Mouse (Mus musculus): ENCODE measurements around the gene P2ry10b. TPM values are rescaled to one million over a fixed set of nuclear protein-coding genes. Genes with fewer than 3 reads are reported as not detected.

P2ry10b gene
- 0.25 and 0.29 TPM in 2 replicates for polyA plus RNA-seq (2016; fragmentation: Nextera tagmentation; extraction: Ambion mirVana)

DNA sequence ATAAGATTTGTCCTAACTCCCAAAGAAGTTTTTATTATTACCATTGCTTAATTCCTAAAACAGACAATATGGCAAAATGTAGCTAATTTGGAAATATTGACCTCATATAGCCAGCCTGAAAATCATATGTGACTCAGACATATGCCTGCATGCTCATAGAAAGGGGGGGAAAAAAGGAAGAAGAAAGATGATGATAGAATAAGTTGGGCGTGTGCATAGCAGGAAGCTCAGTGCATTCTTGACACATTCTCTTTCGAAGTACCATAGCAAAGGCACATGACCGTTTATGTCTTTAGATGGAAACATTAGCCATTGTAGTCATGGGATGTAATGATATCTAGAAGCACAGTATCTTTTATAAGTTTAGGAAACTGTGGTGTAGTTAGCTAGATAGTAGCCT lies at the start of gene P2ry10b:
Gene P2ry10b (plus strand): TSS at position 247 of the 400 bp plus-strand sequence.
- no peak within 1 kb of the TSS for H3K4me3 ChIP-seq
- H3K27me3 ChIP-seq (ENCODE audit: poor library complexity, severe bottlenecking), result peaks cover 42% of the 10 kb centered on the region

DNA sequence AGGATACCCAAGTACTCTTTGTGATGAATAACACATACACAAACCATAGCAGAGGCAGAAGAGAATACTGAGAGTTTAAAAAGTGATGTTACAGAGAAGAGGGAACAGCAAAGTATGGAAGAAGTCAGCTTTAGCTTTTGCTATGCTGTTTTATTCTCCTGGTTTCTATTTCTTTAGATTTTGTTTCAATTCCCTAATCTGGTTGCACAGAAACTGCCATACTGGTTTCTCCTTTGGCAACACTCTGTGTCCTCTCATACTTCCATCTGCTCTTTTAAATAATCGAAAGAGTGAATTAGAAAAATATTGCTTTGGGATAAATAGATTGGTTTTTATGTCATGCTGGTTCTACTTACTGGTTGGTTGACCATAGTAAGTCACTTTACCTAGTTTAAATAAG lies 32.4 kb upstream of the P2ry10b start:
- H3K9me3 ChIP-seq, result no peaks in the 10 kb centered on the region

More for the DNA sequence above, at the start of gene P2ry10b:
- DNase-seq (ENCODE audit: extremely low spot score, low spot score), result no peak
- whole genome bisulfite sequencing, result 93% methylated on average over 3 of the region's 3 CpGs
- no peaks in the 10 kb centered on the region for H3K36me3 ChIP-seq (replicated peaks)
- H3K27ac ChIP-seq, result no peak within 1 kb of the TSS
- H3K4me1 ChIP-seq, result peaks cover 6% of the 10 kb centered on the region; the same call in 1 of the 2 replicates
- H3K9me3 ChIP-seq, result no peaks in the 10 kb centered on the region

DNA sequence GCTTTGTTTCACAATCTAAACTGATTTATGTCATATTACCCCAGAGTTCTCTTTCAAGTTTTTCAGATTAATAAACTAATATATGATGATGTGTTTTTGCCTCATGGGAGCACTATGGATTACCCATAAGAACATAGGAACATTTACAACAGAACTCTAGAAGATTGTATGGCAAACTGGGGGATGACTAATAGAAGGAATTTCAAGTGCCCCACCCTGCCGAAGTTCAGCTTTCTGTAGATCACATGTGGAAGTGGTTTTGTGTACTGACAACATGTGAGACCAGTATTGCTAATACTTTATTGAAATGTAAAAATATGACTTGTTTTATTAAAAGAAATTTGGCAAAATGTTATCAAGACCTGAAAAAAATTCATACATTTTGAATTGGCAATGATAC lies 31.7 kb upstream of the P2ry10b start:
- peaks cover 7% of the 10 kb centered on the region; the same call in 1 of the 2 replicates for H3K27me3 ChIP-seq (ENCODE audit: poor library complexity, severe bottlenecking)
- 79% methylated on average over 1 of the region's 1 CpGs for WGBS
- H3K9me3 ChIP-seq, result no peaks in the 10 kb centered on the region
- no peak for DNase-seq (ENCODE audit: extremely low spot score, low spot score)
- H3K27ac ChIP-seq, result no peak overlapping the region
- H3K4me3 ChIP-seq, result no peak overlapping the region
- H3K36me3 ChIP-seq (replicated peaks), result no peaks in the 10 kb centered on the region
- no peaks in the 10 kb centered on the region for H3K4me1 ChIP-seq

More for the DNA sequence above, 32.4 kb upstream of the P2ry10b start:
- H3K36me3 ChIP-seq (replicated peaks), result no peaks in the 10 kb centered on the region
- peaks cover 4% of the 10 kb centered on the region; the same call in 1 of the 2 replicates for H3K27me3 ChIP-seq (ENCODE audit: poor library complexity, severe bottlenecking)
- H3K4me3 ChIP-seq, result no peak overlapping the region
- DNase-seq (ENCODE audit: extremely low spot score, low spot score), result no peak
- no peak overlapping the region for H3K27ac ChIP-seq
- 97% methylated on average over 1 of the region's 1 CpGs for WGBS
- no peaks in the 10 kb centered on the region for H3K4me1 ChIP-seq

DNA sequence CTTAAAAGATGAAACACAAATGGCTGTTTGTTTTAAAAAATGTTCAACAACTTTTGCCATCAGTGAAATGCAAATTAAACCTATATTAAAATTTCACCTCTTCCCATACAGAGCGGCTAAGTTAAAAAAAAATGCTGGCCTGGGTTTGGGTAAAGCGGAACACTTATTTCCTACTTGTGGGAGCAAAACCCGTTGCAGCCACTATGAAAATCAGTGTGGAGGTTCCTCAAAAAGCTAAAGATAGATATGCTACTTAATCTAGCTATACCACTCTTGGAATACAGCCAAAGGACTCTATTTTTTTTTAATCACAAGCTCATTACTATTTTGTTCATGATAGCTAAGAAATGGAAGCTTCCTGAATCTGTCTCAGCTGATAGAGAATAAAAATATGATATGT lies 5.5 kb upstream of the P2ry10b start:
- Histone ChIP-seq H3K36me3 (replicated peaks) (no peaks in the 10 kb centered on the region), H3K4me1 (no peaks in the 10 kb centered on the region), H3K9me3 (no peaks in the 10 kb centered on the region), H3K27ac (no peak overlapping the region), H3K27me3 (ENCODE audit: poor library complexity, severe bottlenecking) (peaks cover 13% of the 10 kb centered on the region), H3K4me3 (no peak overlapping the region)
- no peak for DNase-seq (ENCODE audit: extremely low spot score, low spot score)
- 86% methylated on average over 3 of the region's 3 CpGs for WGBS

DNA sequence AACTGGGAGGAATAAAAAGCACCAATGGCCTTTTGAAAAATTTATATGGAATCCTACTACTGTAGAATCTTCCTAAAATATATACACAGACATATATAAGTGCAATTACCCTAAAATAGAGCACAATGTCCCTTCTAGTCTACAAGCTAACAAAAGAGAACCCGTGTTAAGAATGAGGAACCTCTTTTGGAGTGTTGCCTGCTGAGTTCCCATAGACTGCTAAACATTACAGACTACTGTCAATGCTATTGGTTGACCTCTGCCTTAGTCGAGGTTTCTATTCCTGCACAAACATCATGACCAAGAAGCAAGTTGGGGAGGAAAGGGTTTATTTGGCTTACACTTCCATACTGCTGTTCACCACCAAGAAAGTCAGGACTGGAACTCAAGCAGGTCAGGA lies 4.8 kb upstream of the P2ry10b start:
- WGBS, result 82% methylated on average over 2 of the region's 2 CpGs
- no peak overlapping the region for H3K27ac ChIP-seq
- H3K36me3 ChIP-seq (replicated peaks), result no peaks in the 10 kb centered on the region
- no peaks in the 10 kb centered on the region for H3K4me1 ChIP-seq
- no peak for DNase-seq (ENCODE audit: extremely low spot score, low spot score)
- no peak overlapping the region for H3K4me3 ChIP-seq
- peaks cover 17% of the 10 kb centered on the region for H3K27me3 ChIP-seq (ENCODE audit: poor library complexity, severe bottlenecking)
- H3K9me3 ChIP-seq, result no peaks in the 10 kb centered on the region

DNA sequence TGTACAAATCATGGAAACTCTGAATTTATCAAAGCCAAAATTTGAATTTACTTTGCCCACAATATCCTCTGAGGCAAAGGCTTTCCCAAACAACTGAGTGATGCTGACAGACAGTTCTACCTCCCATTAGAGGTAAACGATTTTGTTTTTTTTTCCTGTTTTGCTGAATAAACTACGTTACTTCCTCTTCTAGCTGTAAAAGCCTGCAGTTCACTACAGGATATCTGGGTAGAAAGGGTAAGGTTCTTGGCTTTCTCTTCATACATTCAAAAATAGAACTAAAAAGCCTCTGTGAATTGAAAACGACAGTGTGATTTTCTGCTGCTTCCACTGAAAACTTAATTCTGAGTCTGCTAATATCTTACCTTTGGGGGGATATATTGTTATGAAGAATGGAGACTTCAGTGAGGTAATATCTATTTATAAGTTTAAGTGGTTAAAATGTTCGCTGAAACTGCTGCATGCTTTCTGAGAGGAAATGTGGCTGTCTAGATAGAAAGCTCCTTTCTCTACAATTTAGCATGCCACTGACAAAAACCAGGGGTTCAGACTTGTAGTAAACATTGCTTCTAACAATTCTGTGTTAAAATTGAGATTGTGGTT lies 765 bp downstream of the P2ry10b start:
- Histone ChIP-seq H3K4me1 (peaks cover 6% of the 10 kb centered on the region; the same call in 1 of the 2 replicates), H3K36me3 (replicated peaks) (no peaks in the 10 kb centered on the region), H3K27me3 (ENCODE audit: poor library complexity, severe bottlenecking) (peaks cover 42% of the 10 kb centered on the region), H3K27ac (no peak overlapping the region), H3K9me3 (no peaks in the 10 kb centered on the region), H3K4me3 (no peak overlapping the region)
- no peak for DNase-seq (ENCODE audit: extremely low spot score, low spot score)
- 81% methylated on average over 4 of the region's 4 CpGs for WGBS

DNA sequence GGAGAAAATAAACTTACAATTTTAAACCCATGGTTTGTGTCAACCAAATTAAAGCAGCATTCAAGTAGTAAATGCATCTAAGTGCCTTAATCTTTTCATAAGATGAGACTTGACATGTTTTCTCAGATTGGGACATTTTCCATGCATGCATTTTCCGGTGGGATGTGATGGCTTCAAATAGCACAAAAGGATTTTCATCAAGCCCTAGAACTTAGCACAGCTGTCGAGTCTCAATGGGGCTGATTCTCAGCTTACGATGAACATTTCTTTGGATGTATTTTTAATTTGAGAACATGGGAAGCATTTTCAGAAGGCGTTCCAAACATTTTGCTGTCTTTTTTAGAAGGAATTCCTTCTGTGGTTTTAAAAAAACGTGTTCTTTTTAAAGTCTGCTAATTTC lies 1.3 kb downstream of the P2ry10b start:
- no peaks in the 10 kb centered on the region for H3K36me3 ChIP-seq (replicated peaks)
- H3K9me3 ChIP-seq, result no peaks in the 10 kb centered on the region
- no peak for DNase-seq (ENCODE audit: extremely low spot score, low spot score)
- peaks cover 42% of the 10 kb centered on the region for H3K27me3 ChIP-seq (ENCODE audit: poor library complexity, severe bottlenecking)
- no peak overlapping the region for H3K27ac ChIP-seq
- H3K4me3 ChIP-seq, result no peak overlapping the region
- WGBS, result 60% methylated on average over 5 of the region's 5 CpGs
- peaks cover 6% of the 10 kb centered on the region; the same call in 1 of the 2 replicates for H3K4me1 ChIP-seq

DNA sequence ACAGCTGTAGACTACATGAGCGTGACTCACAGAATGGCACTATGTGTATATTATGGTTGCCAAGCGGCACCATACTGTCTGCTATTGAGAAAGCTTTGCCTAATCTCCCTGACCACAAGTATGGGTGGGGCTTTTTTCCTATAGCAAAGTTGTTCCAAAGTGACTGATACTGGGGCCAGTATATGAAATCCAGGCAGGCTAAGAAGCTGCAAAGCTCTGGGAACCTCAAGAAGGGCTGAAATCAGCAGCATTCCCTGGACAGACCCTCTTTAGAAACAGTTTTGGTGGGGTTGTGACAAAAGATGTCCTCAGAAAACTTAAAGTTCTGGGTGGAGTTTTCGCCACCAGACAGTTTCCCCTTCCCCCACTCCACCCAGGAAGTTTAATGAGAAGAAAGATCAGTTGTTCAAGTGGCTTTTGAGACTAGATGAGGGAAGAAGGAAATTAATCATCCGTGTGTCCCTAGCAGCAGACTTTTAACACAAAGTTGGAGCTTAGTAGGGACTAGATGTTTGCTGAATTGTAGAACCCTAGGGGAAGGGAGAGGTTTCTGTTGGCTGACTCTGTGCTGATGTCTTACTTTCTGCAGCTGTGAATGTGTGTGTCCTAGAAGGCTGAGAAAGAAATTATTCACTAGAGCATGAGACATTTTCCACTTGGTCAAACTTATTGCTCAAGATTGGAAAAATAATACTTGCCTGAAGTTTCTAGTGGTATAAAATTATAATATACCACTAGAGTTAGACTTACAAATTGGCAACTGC lies 2.2 kb downstream of the P2ry10b start:
- Histone ChIP-seq H3K36me3 (replicated peaks) (no peaks in the 10 kb centered on the region), H3K9me3 (no peaks in the 10 kb centered on the region), H3K4me1 (peaks cover 6% of the 10 kb centered on the region; the same call in 1 of the 2 replicates), H3K27me3 (ENCODE audit: poor library complexity, severe bottlenecking) (peaks cover 42% of the 10 kb centered on the region), H3K4me3 (no peak overlapping the region), H3K27ac (no peak overlapping the region)
- 60% methylated on average over 4 of the region's 4 CpGs for WGBS
- DNase-seq (ENCODE audit: extremely low spot score, low spot score), result no peak

DNA sequence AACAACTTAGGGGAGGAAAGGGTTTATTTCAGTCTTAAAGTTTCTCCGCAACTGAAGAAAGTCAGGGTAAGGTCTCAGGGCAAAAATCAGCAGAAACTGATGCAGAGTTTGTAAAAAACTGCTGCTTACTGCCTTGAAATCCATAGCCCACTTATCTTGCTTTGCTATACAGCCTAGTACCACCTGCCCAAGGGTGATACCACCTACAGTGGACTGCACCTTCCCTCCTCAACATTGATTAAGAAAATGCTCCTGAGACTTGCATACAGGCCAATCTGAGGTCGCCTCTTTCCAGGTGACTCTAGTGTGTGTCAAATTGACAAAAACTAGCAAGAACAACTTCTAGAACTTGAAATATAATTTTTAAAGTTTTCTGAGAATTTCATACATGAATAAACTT lies 7.3 kb downstream of the P2ry10b start:
- H3K36me3 ChIP-seq (replicated peaks), result no peaks in the 10 kb centered on the region
- H3K4me1 ChIP-seq, result peaks cover 2% of the 10 kb centered on the region; the same call in 1 of the 2 replicates
- H3K4me3 ChIP-seq, result no peak overlapping the region
- H3K9me3 ChIP-seq, result no peaks in the 10 kb centered on the region
- no peak for DNase-seq (ENCODE audit: extremely low spot score, low spot score)
- peaks cover 21% of the 10 kb centered on the region for H3K27me3 ChIP-seq (ENCODE audit: poor library complexity, severe bottlenecking)
- WGBS, result 83% methylated on average over 2 of the region's 2 CpGs
- no peak overlapping the region for H3K27ac ChIP-seq

DNA sequence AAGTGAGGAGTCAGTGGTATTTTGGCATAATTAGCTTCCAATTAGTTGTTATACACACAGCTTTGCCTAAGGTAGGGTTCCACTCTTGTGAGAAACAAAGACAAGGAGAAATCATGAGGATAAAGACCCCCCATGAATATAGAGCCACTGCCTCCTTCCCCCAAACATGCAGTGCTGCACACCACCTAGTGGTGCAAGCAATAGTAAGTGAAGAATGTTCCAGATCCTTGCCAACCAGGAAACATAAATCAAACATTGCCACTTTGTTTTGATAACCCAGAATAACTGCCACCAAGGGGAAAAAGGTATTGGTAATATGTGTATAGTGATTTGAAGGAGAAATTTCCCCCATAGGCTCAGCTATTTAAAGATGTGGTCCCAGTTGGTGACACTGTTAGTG lies 11.8 kb downstream of the P2ry10b start:
- H3K36me3 ChIP-seq (replicated peaks), result no peaks in the 10 kb centered on the region
- DNase-seq (ENCODE audit: extremely low spot score, low spot score), result no peak
- H3K4me1 ChIP-seq, result no peaks in the 10 kb centered on the region
- H3K27ac ChIP-seq, result no peak overlapping the region
- H3K9me3 ChIP-seq, result no peaks in the 10 kb centered on the region
- no peak overlapping the region for H3K4me3 ChIP-seq
- H3K27me3 ChIP-seq (ENCODE audit: poor library complexity, severe bottlenecking), result peaks cover 12% of the 10 kb centered on the region

DNA sequence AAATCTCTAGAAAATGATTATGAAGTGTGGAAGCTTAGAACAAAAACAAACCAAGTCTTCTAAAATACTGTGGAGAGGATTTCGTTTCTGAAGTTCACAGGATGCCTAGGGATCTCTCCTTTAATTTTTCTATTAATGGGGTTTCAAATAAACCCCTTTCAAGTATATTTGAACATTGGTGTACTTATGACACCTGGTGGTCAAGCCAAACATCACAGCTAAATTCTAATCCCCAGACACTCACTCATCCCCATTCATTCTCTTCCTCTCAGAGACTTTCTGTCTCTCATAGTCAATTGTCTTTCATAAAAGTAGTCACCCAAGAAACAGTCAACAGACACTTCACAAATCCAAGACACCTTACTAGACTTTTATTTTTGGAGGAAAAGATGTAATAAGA lies 19.6 kb downstream of the P2ry10b start:
- H3K27me3 ChIP-seq (ENCODE audit: poor library complexity, severe bottlenecking), result 0 out of 2 replicates have a peak, but pooled peaks cover 5% of the 10 kb centered on the region
- 19% methylated on average over 1 of the region's 1 CpGs for WGBS
- no peaks in the 10 kb centered on the region for H3K4me1 ChIP-seq
- no peaks in the 10 kb centered on the region for H3K36me3 ChIP-seq (replicated peaks)
- no peak overlapping the region for H3K4me3 ChIP-seq
- no peak overlapping the region for H3K27ac ChIP-seq
- H3K9me3 ChIP-seq, result no peaks in the 10 kb centered on the region
- DNase-seq (ENCODE audit: extremely low spot score, low spot score), result no peak

DNA sequence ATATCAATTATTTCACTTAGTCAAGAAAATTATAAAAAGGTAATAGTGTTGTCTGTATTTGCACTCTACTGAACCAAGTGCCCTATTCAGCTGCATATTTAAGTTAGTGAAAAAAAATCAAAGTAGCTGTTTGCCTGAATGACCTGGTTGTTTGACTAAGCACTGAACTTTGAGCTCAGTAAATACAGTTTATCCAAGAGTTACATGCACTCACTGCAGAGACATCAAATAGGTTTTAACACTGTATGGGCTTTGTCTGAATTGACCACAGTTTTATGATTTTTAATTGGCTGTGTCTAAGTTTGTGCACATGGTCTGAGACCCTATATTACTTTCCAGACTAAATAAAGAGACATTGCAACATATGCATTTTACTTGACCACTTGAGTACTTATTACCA lies 20.4 kb downstream of the P2ry10b start:
- Histone ChIP-seq H3K9me3 (no peaks in the 10 kb centered on the region), H3K4me1 (no peaks in the 10 kb centered on the region), H3K36me3 (replicated peaks) (no peaks in the 10 kb centered on the region), H3K27me3 (ENCODE audit: poor library complexity, severe bottlenecking) (0 out of 2 replicates have a peak, but pooled peaks cover 5% of the 10 kb centered on the region), H3K4me3 (no peak overlapping the region), H3K27ac (no peak overlapping the region)
- no peak for DNase-seq (ENCODE audit: extremely low spot score, low spot score)

DNA sequence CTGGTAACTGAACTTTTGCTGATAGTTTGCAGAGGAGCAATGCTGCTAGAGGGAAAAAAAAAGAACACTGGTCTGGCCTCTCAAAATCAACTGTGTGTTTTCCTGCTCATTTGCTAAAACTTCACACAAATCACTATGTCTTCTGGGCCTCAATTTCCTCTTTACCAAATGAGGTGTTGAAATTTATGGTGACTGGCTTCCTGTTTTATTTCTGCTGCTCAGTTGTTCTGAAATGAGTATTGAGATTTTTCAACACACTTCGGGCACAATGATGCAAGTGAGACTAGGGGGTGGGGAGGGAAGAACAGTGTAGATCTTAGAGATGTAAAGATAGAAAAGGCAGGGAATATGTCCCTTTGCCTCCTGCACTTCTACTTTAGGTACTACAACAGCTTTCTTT lies 30.0 kb downstream of the P2ry10b start:
- no peaks in the 10 kb centered on the region for H3K4me1 ChIP-seq
- H3K36me3 ChIP-seq (replicated peaks), result no peaks in the 10 kb centered on the region
- WGBS, result 81% methylated on average over 1 of the region's 1 CpGs
- H3K9me3 ChIP-seq, result peaks cover 2% of the 10 kb centered on the region; the same call in 1 of the 2 replicates
- no peaks in the 10 kb centered on the region for H3K27me3 ChIP-seq (ENCODE audit: poor library complexity, severe bottlenecking)
- H3K4me3 ChIP-seq, result no peak overlapping the region
- no peak overlapping the region for H3K27ac ChIP-seq
- DNase-seq (ENCODE audit: extremely low spot score, low spot score), result no peak
